Mouse (Mus musculus) midbrain, embryonic 14.5 days (tissue): ENCODE results near the gene Stk40. TPM values are rescaled to one million over a fixed set of nuclear protein-coding genes. Genes with fewer than 3 reads are reported as not detected.

Experiments used
- ATAC-seq: fragments of 200-750 bp; cut with Nextera tagmentation; 2 replicates; pipeline ENCODE4 v1.8.0; 2017; ENCODE audit warnings: moderate number of reproducible peaks, moderate library complexity; ENCODE audit not compliant: low FRiP score, low TSS enrichment
- DNase-seq: peaks from one replicate; pipeline ENCODE4 v3.0.0-alpha.2; 2015
- H3K27ac ChIP-seq: fragments of 300-500 bp; sonication (generic); replicated peaks from 2 replicates; pipeline ENCODE4 v1.5.1; 2014; ENCODE audit warnings: mild to moderate bottlenecking, low read depth, low read length, moderate library complexity
- H3K27me3 ChIP-seq: fragments of 300-500 bp; sonication (generic); 2 replicates; pipeline ENCODE4 v1.6.1; 2014; ENCODE audit warnings: low read length, control low read depth, mixed read lengths; ENCODE audit not compliant: control insufficient read depth, insufficient read depth
- H3K36me3 ChIP-seq: fragments of 300-500 bp; sonication (generic); 2 replicates; pipeline ENCODE4 v1.6.1; 2014; ENCODE audit warnings: low read length, control low read depth; ENCODE audit not compliant: control insufficient read depth, insufficient read depth
- H3K4me1 ChIP-seq: fragments of 300-500 bp; sonication (generic); 2 replicates; pipeline ENCODE4 v1.6.1; 2014; ENCODE audit warnings: mild to moderate bottlenecking, antibody characterized with exemption, low read length, control low read depth; ENCODE audit not compliant: control insufficient read depth, insufficient read depth
- H3K4me2 ChIP-seq: fragments of 300-500 bp; sonication (generic); 2 replicates; pipeline ENCODE4 v1.6.1; 2014; ENCODE audit warnings: mild to moderate bottlenecking, low read length, moderate library complexity
- H3K4me3 ChIP-seq: fragments of 300-500 bp; sonication (generic); replicated peaks from 2 replicates; pipeline ENCODE4 v1.5.1; 2014; ENCODE audit warnings: low read depth, low read length
- H3K9ac ChIP-seq: fragments of 300-500 bp; sonication (generic); replicated peaks from 2 replicates; pipeline ENCODE4 v1.6.1; 2014; ENCODE audit warnings: mild to moderate bottlenecking, low read length, moderate library complexity
- H3K9me3 ChIP-seq: fragments of 300-500 bp; sonication (generic); 2 replicates; pipeline ENCODE4 v1.6.1; 2016; ENCODE audit warnings: low read length, control low read depth, mixed read lengths; ENCODE audit not compliant: control insufficient read depth
- WGBS: fragments of 180-500 bp; shearing (Covaris S2); extraction: QIAGEN DNeasy Blood & Tissue Kit; methylation state at CpG from one replicate; pipeline ENCODE4 v1.1.7; 2014; 5-methylcytosine and 5-hydroxymethylcytosine counted together
- polyA plus RNA-seq: library from polyadenylated mRNA; unstranded; fragments of >200 nt; fragmentation: Nextera tagmentation; extraction: Ambion mirVana; gene quantifications from 2 replicates; pipeline ENCODE4 v1.2.1, GENCODE M21; 2014

The Stk40 gene
- polyA plus RNA-seq, 1 experiment from 2014 or later: 29.4 TPM

DNA sequence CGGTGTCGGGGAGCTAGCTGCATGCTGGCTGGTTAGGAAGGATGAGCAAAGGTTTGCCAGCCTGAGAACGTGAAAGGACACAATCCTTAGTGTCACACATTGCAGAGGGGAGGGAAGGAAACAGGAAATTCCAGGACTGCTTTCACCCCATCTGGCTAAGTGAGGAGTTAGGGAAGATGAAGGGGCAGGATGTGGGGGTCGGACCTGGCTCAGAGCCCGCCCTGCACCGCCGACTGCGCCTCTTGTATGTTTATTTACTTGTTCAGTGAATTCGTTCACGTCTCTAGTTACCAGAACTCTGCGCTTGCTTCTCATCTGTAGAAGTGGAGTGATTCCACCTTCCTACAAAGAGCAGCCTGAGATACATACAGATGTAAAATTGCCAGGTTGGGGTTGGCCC is 26.7 kb downstream of the Stk40 start:
- Histone ChIP-seq H3K9me3 (no peaks in the 10 kb centered on the region), H3K4me2 (no peak overlapping the region), H3K36me3 (peaks cover 73% of the 10 kb centered on the region), H3K9ac (no peak overlapping the region), H3K4me3 (no peak overlapping the region), H3K27me3 (no peaks in the 10 kb centered on the region), H3K4me1 (0 out of 2 replicates have a peak, but pooled peaks cover 3% of the 10 kb centered on the region), H3K27ac (0 out of 2 replicates have a peak overlapping the region, but pooled peaks have one; percentile 14)
- DNase-seq (no peak), ATAC-seq (no peak)
- 91% methylated on average over 11 of the region's 11 CpGs for WGBS

DNA sequence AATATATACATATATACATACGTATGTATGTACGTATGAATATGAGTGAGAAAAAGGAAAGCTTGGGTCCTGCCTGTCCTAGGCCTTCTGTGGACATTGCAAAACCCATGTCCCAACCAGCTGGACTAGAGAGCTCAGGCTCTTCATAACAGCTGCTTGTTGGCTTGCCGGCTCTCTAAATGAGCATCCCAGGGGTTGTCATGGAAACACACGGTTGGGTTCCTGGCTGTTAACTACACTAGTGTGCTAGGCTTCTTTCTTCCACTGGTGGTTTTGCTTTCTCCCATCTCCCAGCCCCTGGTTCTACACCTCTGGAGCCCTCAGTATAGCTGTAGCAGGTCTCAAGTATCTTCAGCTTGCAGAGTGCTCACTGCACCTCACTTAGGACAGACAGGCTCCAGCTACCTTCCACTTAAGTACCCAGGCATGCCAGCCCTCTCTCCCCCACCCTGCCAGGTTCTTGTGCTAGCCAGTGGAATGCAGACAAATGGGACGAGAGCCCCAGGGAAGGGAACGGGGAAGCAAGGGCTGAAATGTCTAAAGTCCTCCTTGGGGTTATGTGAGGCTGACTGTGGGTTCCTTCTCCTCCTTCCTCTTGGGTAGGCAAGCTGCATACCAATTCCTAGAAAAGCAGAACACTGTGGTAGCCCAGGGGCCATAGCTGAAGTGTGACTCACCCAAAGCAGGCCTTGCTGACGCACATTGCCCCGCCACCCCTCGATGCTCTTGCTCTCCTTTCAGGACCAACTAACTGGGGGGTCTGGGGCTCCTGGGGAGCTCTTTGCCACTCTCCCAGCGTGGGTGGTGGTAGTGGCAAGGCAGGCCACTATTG is 27.7 kb downstream of the Stk40 start:
- Histone ChIP-seq H3K9ac (no peak overlapping the region), H3K9me3 (no peaks in the 10 kb centered on the region), H3K36me3 (peaks cover 73% of the 10 kb centered on the region), H3K27me3 (no peaks in the 10 kb centered on the region), H3K4me2 (no peak overlapping the region), H3K27ac (no peak overlapping the region), H3K4me3 (no peak overlapping the region), H3K4me1 (0 out of 2 replicates have a peak, but pooled peaks cover 3% of the 10 kb centered on the region)
- WGBS: 64% methylated on average over 10 of the region's 10 CpGs
- ATAC-seq (no peak), DNase-seq (peak; percentile 65)

DNA sequence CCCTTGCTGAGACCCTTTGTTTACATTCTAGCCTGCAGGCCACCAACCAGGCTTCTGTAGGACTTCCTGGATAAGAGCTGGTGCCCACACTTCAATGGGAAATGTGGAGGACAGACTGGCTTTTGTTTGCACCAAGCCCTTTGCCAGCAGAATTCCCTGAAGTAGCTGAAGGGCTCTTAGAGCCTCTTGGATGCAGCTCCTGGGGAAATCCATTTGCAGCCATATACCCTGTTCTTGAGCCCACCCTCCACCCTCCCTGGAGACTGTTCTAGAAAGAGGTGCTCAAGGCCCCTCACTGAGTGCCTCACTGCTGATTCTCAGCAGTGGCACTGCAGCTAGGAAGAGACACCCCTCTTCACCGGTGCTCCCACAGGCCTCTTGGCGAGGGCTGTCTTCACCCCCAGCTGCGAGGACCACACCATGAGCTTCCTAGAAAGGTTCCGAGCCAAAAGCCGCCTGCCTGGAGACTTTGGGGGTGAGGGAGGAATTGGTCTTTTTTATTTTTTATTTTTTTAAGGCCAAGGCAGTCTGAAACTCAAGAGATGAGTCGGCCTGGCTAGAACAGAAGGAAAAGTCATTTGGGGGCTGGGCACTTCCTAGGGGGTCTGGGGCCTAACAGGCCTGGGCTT is 29.0 kb downstream of the Stk40 start:
- Histone ChIP-seq H3K9ac (no peak overlapping the region), H3K9me3 (no peaks in the 10 kb centered on the region), H3K4me1 (0 out of 2 replicates have a peak, but pooled peaks cover 3% of the 10 kb centered on the region), H3K36me3 (peaks cover 75% of the 10 kb centered on the region), H3K4me3 (no peak overlapping the region), H3K4me2 (no peak overlapping the region), H3K27me3 (no peaks in the 10 kb centered on the region), H3K27ac (no peak overlapping the region)
- DNase-seq (no peak), ATAC-seq (no peak)
- WGBS: 88% methylated on average over 6 of the region's 6 CpGs

DNA sequence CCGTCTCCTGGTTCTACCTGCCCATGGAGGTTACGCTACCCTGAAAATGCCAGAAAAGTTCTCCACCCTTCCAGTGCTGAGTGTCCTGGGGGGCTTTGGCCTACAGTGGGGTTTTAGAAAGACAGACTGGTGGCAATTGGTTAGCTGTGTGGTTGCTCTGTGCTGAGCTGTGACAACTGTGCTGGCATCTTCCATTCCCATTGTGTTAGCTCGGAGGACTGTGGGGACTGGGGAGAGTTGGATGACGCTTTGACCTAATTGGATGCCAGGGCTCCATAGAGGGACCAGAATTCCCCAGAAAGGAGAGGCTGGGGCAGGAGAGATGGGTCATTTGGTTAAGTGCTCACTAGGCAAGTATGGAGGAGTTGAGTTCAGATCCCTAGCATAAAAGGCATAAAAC is 30.5 kb downstream of the Stk40 start:
- H3K36me3 ChIP-seq: peaks cover 76% of the 10 kb centered on the region
- 0 out of 2 replicates have a peak, but pooled peaks cover 3% of the 10 kb centered on the region for H3K4me1 ChIP-seq
- no peaks in the 10 kb centered on the region for H3K9me3 ChIP-seq
- H3K4me3 ChIP-seq: no peak overlapping the region
- ATAC-seq: no peak
- no peak overlapping the region for H3K4me2 ChIP-seq
- no peaks in the 10 kb centered on the region for H3K27me3 ChIP-seq
- WGBS: 95% methylated on average over 4 of the region's 4 CpGs
- DNase-seq: no peak
- H3K9ac ChIP-seq: no peak overlapping the region
- H3K27ac ChIP-seq: no peak overlapping the region

DNA sequence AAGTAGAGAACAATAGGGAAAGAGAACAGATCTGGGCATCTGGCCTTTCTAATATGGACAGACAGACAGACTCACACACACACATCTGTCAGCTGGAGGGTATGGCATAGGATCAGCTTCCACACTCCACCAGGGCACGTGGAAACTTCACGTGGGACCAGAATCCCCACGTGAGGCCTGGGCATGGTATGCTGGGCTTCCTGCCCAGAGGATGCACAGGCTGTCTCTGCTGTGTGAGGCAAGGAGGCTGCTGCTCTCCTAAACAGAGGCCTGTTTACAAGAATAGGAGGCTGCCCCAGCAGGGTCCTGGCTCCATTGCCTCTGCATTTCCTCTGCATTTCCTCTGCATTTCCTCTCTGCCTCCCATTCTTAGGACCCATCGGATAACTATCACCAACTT is 30.9 kb downstream of the Stk40 start:
- no peaks in the 10 kb centered on the region for H3K27me3 ChIP-seq
- H3K4me1 ChIP-seq: 0 out of 2 replicates have a peak, but pooled peaks cover 3% of the 10 kb centered on the region
- 96% methylated on average over 4 of the region's 4 CpGs for WGBS
- no peak overlapping the region for H3K4me3 ChIP-seq
- no peak overlapping the region for H3K27ac ChIP-seq
- H3K36me3 ChIP-seq: peaks cover 76% of the 10 kb centered on the region
- ATAC-seq: no peak
- H3K4me2 ChIP-seq: no peak overlapping the region
- DNase-seq: no peak
- H3K9me3 ChIP-seq: no peaks in the 10 kb centered on the region
- no peak overlapping the region for H3K9ac ChIP-seq

DNA sequence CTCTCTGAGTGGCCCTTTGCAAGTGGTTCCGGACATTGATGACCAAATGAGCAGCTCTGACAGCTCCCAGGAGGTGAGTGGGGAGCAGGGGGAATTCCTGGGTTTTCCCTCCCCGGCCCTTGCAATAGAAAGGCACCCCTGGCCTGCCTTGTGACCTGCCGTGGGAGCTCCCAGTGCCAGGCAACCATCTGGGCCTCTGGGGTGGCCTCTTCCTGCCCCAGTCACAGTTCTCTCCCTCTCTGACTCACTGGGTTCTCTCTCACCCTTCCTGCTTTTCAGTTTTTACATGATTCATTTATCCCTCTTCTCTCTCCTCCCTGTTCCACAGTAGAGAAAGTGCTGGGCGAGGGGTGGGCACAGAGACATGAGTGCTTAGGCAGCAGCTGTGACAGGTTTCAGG is 34.0 kb downstream of the Stk40 start:
- 86% methylated on average over 4 of the region's 4 CpGs for WGBS
- Histone ChIP-seq H3K9me3 (no peaks in the 10 kb centered on the region), H3K27ac (no peak overlapping the region), H3K27me3 (no peaks in the 10 kb centered on the region), H3K4me2 (no peak overlapping the region), H3K4me1 (no peaks in the 10 kb centered on the region), H3K9ac (no peak overlapping the region), H3K36me3 (peaks cover 68% of the 10 kb centered on the region), H3K4me3 (no peak overlapping the region)
- DNase-seq (no peak), ATAC-seq (no peak)

DNA sequence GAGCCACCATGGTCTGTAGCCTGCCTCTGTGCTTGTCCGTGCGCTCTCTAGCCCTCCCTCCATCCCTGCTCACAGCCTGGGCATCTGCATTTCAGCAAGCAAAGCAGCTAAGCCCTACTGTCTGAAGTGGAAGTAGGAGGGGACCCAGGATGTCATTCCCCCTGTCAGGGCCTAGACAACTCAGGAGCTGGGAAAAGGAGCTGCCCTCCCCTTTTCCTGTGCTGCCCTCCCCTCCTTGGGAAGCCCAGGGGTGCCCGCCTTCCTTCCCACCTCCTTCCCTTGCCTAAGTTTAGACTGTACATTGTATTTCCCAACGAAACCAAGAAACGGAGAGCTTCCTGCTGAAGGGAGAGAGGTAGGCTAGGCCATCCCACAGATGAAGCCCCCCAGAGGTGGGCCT is 37.3 kb downstream of the Stk40 start:
- Histone ChIP-seq H3K36me3 (peaks cover 44% of the 10 kb centered on the region), H3K9me3 (no peaks in the 10 kb centered on the region), H3K4me3 (no peak overlapping the region), H3K27ac (no peak overlapping the region), H3K4me2 (no peak overlapping the region), H3K27me3 (no peaks in the 10 kb centered on the region), H3K9ac (no peak overlapping the region), H3K4me1 (no peaks in the 10 kb centered on the region)
- DNase-seq (no peak), ATAC-seq (no peak)
- WGBS: 81% methylated on average over 5 of the region's 5 CpGs

DNA sequence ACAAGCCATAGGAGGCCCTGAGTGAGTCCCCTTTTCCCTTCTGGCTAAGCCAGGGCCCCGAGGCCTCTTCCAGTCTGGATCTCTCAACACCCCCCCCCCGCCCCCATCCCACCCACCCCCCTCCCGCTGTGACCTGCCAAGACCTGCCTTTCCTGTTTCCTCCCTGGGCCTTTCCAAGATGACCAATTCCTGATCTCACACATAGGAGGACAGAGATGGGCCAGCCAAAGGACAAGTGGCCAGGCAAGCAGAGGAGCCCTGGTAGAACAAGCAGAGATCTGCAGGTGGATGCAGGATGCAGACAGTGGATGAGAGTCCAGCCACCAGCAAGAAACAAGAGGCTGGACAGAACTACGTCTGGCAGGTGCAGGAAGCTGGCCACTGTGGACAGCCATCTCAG is 41.6 kb downstream of the Stk40 start:
- DNase-seq (no peak), ATAC-seq (no peak)
- H3K4me3 ChIP-seq: no peak overlapping the region
- H3K27ac ChIP-seq: no peak overlapping the region
- no peak overlapping the region for H3K4me2 ChIP-seq
- H3K27me3 ChIP-seq: peaks cover 33% of the 10 kb centered on the region
- H3K9me3 ChIP-seq: no peaks in the 10 kb centered on the region
- H3K4me1 ChIP-seq: 0 out of 2 replicates have a peak, but pooled peaks cover 8% of the 10 kb centered on the region
- no peak overlapping the region for H3K9ac ChIP-seq
- peaks cover 2% of the 10 kb centered on the region; the same call in 1 of the 2 replicates for H3K36me3 ChIP-seq
- WGBS: 60% methylated on average over 4 of the region's 4 CpGs
